Mouse (Mus musculus): ENCODE results near the gene Sptbn4.

Sptbn4 gene

DNA sequence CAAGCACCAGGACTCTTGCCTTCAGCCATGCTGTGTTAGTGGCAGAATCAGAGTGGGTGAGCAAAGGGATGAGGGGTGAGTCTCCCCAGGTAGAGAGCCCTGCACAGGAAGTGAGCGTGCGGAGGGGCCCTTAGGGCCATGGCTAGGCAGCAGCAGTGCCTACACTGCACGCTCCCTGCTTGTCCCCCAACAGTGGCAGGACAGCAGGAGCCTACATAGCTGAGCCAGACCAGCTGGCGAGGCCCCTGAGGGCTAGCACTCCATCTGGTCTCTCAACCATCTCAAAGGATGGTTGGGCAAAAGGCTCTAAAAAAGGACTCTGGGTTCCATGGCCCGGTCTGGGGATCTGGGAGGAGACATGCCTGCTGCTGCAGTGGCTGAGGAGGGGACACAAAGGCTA, 63.4 kb downstream of the Sptbn4 start:
- no peak for DNase-seq (ENCODE audit: low spot score in 2 of 2)

DNA sequence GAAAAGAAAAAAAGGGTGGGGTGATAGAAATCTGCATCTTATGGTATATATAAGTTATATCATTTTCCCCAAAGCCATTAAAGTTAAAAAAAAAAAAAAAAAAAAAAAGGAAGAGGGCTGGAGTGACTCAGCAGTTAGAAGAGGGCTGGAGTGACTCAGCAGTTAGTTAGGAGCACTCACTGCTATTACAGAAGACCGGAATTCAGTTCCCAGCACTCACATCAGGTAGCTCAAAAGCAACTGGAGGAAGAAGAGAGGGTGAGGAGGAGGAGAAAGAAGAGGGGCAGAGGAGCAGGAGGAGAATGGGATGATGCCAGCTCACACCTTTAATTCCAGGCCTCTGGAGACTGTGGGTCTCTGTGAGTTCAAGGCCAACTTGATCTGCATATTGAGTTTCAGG, 64.3 kb downstream of the Sptbn4 start:
- DNase-seq (ENCODE audit: low spot score in 2 of 2) = no peak

DNA sequence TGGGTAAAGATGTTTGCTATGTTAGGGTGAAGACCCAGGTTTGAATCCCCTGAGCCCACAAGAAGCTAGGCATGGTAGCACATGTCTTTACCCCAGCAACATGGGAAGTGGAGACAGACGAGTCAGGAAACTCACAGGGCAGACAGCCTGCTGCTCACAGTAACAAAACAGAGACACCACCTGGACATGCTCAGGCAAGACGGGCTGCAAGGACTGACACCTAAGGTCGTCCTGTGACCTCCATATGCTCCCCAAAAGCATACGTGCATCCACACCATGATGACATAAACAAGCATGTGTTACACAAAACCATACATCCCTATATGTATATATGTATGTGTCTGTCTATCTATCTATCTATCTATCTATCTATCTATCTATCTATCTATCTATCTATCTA, 65.9 kb downstream of the Sptbn4 start:
- DNase-seq (ENCODE audit: low spot score in 2 of 2) = no peak

DNA sequence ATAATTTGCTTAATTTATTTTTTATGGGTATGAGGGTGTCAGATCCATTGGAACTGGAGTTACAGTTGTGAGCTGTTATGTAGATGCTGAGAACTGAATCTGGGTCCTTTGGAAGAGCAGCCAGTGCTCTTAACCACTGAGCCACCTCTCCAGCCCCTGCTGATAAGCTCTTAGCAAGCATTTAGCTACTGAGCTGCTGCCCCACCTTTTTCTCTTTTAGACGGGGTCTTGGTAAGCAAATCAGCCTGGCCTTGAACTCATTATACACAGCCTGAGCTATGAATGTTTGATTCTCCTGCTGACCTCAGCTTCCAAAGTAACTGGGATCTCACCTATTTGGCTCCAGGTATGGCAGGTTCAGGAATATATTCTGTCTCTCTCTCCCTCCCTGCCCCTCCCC, 66.5 kb downstream of the Sptbn4 start:
- no peak for DNase-seq (ENCODE audit: low spot score in 2 of 2)

DNA sequence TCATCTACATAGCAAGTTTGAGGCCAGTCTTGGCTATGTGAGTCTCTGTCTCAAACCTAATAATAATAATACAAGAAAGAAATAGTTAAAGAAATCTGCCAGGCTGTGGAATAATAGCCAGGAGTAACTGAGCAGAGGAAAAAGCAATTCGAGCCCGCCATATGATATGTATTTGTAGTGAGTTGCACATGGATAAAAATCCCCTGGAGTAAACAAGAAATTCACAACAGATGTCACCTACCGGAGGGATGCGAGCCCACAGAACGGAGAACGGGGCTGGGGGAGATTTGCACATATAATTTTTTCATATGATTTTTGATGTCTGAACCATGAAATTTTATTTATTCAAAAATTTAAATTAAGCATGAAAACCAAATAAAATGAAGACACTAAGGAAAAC, 67.7 kb downstream of the Sptbn4 start:
- no peak for DNase-seq (ENCODE audit: low spot score in 2 of 2)

DNA sequence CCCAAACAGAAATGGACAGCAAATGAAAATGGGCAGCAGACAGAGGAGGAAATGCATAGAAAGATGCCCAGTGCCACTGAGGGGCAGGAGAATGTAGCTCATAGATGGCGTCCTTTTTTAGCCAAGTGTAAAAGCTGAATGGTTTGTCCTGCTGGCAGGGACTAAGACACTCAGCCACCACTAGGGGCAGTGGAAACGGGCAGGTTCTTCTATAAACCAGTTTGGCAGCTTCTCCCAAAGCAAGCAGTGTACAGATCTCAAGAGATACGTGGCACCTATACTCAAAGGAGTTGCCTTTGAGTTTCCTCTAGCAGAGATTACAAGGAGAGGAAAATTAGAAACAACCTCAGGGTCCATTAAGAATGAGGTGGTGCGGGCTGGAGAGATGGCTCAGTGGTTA, 69.1 kb downstream of the Sptbn4 start:
- no peak for DNase-seq (ENCODE audit: low spot score in 2 of 2)

DNA sequence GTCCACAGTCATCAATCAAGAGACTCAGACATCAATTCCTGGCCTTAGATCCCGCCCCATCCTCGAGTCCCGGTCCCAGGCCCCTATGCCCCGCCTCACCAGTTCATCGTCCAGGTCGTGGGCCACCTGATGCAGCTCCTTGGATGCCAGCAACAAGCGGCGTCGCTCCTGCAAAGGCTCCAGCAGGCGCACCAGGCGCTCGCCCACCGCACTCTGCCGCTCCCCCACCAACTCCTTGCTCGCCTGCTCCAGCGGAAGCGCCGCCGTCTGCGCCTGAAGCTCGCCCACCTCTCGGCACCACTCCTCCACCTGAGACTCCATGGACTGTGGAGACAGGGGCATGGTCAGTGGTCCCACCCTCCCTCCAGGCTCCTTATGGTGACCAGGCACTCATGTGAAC, 72.2 kb downstream of the Sptbn4 start:
- DNase-seq (ENCODE audit: low spot score in 2 of 2) = no peak

DNA sequence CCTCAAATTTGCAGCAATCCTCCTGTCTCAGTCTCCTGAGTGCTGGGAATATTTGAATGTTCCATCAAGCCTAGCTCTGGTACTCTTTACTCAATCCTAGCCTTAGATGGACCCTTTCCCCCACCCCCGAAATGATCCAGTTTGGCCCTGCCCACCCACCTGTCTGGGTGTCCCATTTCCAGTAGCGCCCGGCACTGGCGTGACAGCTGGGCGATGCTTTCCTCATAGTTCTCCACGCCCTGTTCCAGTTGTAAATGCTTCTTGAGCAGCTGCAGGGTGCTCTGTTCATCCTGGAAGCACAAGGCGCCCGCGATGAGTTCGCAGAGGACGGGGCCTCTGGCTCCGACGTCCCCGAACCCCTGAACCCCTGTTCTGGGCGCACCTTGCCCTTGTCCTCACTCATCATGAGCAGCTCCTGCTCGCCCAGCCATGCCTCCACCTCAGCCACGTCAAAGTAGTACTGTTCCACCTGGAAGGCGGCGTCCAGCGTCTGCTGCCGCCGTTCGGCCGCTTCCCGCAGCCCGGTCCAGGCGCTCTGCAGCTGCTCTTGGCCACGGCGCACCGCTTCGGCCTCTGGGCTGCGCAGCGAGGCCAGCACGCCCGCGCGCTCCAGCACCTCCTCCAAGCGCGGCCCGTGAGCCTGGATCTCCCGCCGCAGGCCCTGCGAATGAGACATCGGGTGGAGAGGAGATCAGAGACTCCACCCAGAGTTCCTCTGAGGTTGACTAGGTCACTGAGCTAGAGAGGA, 75.6 kb downstream of the Sptbn4 start:
- DNase-seq (ENCODE audit: low spot score in 2 of 2) = no peak

DNA sequence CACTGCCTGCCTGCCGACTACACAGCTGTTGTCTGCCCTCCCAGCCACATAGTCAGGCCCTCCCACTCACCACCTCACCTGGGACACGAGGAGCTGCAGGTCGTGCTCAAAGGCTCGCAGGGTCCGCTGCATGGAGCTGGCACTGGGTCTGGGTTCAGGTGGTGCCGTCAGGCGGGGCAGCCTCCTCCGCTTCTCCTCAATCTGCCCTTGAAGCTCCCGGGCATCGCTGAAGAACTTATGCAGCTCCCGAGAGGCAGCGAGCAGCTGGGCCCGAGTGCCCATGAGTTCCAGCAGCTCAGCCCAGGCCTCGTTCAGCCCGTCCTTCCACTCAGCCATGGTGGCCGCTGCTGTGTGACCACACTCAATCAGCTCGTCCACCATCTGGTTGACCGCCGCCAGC, 78.4 kb downstream of the Sptbn4 start:
- DNase-seq (ENCODE audit: low spot score in 2 of 2) = no peak

DNA sequence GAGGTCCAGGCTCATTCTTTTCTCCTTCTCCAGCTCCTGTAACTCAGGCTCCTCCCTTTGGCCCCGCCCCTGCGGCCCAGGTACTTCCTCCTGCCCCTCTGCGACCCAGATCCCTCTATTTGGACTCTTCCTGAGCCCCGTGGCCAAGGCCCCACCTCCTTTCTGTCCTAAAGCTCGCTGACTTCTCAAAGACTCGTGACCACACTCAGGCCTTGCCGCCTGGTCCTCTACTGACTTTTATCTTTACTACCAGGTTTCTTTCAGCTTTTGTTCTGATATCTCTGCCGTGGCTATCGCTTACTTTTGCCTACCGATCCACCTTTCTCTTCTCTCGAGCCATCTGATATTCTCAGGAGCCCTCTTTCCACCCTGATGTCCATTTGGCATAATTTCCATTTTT, 79.5 kb downstream of the Sptbn4 start:
- no peak for DNase-seq (ENCODE audit: low spot score in 2 of 2)

DNA sequence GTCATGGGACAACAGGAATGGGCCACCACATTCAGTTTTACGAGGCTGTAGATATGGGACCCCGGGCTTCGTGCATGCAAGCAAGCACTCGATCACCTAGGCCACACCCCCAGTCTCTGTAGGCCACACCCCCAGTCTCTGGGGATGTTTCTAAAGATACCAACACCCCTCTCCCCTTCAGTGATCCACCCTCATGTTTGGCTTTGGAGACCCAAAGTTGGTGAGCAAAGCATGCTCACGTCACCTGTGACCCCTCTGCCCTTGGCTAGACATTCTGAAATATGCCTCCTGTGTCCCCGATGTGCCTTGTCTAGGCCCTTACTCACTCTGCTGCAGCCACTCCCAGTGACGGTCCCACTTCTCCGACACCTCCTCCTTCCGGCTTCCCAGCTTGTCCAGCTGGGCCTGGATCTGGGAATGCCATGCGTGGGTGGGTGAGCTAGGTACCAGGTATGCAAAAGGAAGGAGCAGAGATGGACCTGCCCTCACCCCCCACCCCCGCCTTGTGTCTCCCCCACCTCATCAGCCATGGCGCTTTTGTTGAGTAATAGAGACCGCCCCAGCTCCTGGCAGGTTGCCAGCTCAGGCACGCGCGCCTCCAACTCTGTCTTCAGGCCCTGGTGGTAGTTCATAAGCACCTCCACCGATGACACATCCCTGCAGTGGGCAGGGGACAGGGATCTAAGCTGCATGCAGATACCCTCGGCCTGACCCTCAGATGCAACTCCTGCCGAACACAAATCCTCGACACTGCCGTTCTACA, 81.2 kb downstream of the Sptbn4 start:
- no peak for DNase-seq (ENCODE audit: low spot score in 2 of 2)

DNA sequence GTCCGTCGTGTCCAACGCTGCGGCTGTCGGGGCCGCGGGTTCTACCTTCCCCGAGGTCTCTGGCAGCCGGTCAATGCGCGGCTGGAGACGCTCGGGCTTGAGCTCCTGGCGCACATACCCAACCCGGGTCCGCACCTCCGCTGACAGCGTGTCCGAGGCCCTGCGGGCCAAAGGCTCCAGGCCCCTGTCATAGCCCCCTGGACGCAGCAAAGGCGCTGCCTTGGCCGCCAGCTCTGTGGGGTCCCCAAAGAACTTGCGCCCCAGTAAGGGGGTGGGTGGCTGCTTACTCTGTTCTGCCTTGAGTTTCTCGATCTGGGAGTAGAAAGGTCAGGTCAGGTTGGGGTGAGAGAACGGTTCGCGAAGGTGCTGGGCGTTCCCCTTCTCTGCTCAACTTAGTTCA, 83.1 kb downstream of the Sptbn4 start:
- DNase-seq (ENCODE audit: low spot score in 2 of 2) = no peak

DNA sequence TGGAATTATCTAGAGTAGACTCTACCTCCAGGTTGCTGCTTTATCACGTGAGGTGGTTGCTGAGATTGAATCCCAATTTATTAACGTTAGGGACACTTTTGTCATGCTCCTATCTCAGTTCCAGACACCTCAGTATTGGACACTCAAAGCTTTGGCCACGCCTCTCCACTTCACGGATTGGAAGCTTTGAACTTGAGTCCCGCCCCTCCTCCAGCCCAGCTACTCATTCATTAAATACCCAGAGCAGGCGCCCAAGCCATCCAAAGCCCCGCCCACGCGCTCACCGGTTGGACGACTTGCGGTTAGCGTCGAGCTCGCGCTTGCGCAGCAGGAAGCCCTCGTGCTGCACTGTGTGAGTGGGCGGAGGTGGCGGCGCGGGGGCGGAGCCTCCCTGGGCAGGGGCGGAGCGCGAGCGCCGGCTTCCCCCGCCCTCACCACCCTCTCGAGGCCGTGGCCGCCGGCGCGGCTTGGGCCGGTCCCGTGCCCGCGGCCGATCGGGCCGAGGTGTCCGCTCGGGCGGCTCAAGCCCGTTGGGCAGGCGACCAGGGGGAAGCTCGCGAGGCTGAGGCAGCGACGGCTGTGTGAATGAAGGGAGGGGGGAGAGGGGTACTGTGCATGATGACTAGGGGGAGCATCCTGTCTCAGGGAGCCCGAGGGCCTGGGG, 86.1 kb downstream of the Sptbn4 start:
- peak; percentile 99 for DNase-seq (ENCODE audit: low spot score in 2 of 2)

DNA sequence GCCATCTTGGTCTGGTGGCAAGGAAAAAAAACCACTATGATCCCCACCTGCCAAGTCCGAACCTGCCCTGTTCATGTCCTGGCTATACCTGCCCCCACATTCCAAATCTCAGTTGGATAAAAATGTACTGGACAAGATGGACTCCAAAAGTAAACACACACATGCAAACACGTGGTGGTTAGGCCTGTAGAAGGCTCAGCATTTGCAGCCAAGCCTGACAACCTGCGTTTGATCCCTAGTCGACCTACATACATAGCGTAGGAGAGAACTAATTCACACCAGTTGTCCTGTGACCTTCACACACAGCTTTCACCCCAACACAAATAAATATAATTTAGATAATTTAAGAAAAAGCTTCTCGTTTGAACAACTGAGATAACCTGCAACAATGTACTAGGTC, 86.7 kb downstream of the Sptbn4 start:
- no peak for DNase-seq (ENCODE audit: low spot score in 2 of 2)

DNA sequence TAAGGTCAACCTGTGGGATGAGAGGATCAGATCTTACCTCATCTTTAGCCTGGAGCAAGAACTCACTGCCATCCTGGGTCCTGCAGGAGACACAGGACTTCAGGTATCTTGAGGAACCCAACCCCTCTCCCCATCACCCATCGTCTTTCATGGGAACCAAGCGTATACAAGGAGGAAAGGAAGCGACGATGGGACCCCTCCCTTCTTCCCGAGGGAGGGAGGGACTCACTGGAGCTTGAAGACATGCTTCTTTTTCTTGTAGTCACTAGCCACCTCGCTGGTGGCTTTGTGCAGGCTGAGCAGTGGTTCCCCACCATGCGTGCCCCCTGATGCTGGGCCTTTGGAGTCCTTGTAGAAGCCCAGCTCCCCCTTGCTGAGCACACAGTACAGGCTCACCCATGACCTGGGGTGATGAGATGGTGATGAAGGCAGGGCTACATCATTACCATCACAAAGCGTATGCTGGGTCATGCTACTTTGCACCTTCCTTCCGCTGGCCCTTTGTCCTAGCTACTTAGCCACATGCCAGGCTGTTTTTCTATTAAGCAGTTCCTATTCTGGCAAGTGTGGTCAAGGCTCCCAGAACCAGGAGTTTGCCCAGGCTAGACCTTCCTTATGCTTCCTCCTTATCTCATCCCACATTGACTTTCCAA, 87.7 kb downstream of the Sptbn4 start:
- no peak for DNase-seq (ENCODE audit: low spot score in 2 of 2)

DNA sequence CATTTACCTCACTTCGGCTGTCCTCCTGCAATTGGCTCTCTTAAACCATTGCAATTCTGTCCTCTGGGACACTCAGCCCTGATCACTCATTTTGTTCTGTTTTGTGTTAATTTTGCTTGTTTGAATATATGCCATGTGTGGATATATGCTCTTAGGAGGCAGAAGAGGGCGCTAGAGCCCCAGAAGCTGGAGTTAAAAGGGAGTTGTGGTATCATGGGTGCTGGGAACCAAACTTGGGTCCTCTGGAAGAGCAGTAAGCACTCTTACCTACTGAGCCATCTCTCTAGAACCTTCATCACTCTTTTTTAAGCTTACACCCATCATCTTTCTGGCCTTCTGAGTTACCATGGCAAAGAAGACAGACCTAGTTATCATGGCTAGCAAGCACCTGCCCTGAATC, 88.3 kb downstream of the Sptbn4 start:
- no peak for DNase-seq (ENCODE audit: low spot score in 2 of 2)

DNA sequence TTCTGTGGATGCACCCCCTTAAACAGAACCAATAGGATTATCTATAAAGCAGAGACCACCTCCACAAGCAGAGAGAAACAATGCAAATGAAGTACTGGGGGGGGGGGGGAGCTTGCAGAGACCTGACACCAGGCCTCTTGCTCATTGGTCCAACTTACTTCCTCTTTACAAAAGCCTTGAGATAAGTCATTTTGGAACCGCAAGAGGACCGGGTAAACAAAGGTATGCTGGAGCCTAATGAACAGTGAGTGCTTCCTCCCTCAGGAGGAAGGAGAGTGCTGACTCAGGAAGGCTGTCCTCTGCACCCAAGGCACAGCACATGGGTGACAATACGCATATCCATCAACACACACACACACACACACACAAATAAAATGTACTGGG, 89.9 kb downstream of the Sptbn4 start:
- no peak for DNase-seq (ENCODE audit: low spot score in 2 of 2)

DNA sequence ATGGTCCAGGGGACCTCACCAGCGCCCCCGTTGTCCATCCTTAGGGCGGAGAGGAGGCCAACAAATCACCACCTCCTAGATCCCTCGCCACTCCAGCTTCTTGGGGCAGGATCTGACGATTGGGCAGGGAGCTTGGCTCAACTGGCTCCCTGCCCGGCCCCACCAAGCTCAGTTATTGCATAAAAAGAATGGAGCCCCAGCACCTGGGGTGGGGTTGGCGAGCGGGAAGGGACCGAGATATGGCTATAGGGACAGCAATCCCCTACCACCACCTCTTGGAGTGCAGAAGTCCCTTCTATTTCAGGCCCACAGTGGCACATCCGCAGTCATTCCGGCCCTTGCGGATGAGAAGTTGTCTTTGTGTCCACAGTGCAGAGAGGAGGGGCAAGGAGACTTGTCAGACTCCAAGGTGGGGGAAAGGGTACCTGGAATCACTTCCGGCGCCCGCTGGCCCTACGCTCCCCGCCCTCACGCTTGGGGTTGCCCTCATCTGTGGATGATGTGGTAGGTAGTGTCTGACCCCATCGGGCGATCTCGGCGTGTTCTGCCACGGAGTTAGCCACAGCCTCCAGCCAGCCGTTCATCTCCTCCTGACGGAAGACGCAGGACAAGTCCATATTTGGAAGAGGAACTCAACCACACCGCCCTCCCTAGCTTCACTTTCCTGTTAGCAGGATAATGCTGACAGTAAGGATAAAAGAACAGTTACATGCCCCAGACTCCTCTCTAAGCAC, 90.5 kb downstream of the Sptbn4 start, which contains the start of gene Gm20479:
TSS of gene Gm20479 (minus strand) at position 559 of the 734 bp plus-strand sequence.
- DNase-seq (ENCODE audit: low spot score in 2 of 2) = no peak

DNA sequence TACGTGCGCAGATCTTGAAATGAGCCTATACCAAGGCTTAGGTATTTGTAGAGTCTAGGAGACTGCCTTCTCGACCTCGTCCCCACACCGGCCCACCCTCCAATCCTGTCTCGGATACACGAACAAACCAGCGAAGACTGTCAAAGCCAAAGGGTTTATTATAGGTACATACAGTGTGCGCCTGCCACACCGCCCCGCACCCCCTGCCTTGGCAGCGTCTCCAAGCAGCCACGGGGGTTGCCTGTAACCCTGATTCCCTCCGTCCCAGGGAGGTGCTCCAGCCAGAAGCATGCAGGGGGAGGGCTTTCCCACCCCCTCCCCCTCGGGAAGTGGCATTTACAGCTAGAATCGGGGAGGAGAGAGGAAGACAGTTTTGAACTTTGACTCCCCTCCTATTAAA, 91.2 kb downstream of the Sptbn4 start:
- DNase-seq (ENCODE audit: low spot score in 2 of 2) = peak in 1 of 2 experiments; percentile 33

DNA sequence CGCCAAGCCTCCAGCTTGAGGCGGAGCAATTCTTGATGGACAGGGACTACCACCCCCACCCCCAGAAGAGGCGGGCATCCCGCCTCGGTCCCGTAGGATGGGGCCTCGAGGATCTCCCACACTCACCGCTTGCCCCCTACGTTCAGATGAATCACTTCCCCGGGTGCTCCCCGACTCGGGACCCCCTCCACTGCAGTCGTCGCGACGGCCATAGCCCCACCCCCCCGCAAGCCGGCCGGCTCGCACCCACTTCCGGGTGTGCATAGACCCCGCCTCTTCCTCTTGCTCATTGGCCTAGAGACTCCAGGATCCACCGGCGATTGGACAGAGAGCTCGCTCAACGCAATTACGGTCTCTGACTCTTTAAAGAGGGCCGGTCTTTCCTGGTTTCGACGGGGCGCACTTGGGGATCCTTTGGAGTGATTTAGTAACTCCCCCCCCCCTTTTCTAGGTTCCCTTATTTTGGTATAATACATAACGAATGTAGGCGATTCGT, 91.7 kb downstream of the Sptbn4 start, which contains the start of gene Shkbp1:
TSS of gene Shkbp1 (minus strand) at position 275 of the 496 bp plus-strand sequence.
- peak; percentile 76 to 84 for DNase-seq (ENCODE audit: low spot score in 2 of 2)

DNA sequence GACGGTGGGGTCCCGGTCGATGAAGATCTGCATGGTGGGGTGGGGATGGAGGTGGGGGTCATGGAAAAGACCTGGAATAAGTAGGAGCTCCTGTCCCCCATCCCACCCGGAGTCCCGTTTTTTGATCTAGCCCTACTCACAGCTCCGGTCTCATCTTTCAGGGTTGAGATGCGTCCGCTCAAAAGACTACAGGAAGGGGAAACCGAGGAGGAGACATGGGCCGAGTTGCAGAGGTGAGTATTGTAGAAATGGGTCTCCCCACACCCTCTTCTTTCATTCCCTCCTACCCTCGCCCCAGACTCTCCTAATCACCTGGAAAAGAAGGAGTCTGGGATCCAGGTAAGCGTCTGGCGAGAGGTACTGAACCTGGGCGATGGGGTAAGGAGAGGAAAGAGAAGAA, 92.2 kb downstream of the Sptbn4 start:
- DNase-seq (ENCODE audit: low spot score in 2 of 2) = no peak
